ENCODE assay signal across 10 mouse cellular contexts in genomic region chr1:138244485-138244884, GRCm38 (mm10). TPM values are rescaled to one million over a fixed set of nuclear protein-coding genes. Genes with fewer than 3 reads are reported as not detected.
DNase-seq lines count a peak whose midpoint lies in the region; ATAC-seq and TF ChIP-seq lines count a peak whose summit lies in the region.
"Had no signal": no experiment of that assay in that cellular context is flagged by ENCODE, and none has a peak within 500 bp of the region (broad histone marks: within the 10 kb centered on the region; RNA-seq: fewer than 3 reads in every experiment).

No protein-coding gene starts in this region.

- DNase-seq in forebrain, embryonic 10.5 days (ENCODE audit: extremely low spot score, low spot score), result no peak
- no peak for DNase-seq in stomach, postnatal 0 days (ENCODE audit: low spot score)
- DNase-seq in layer of hippocampus, adult 9-10 months (ENCODE audit: low spot score), result peak; percentile 16
- peak; percentile 44 to 48 for DNase-seq in right cerebral cortex, adult 2 months (ENCODE audit: low spot score in 2 of 2)
- no peak for DNase-seq in Muller cell, postnatal 12 days (ENCODE audit: inconsistent ontology term)

- peak; percentile 52 for ATAC-seq in forebrain, embryonic 13.5 days
- peak; percentile 53; the same call in 1 of the 2 replicates for ATAC-seq in stomach, embryonic 14.5 days (ENCODE audit: insufficient number of reproducible peaks, insufficient read depth, low FRiP score, low read depth)
- ATAC-seq in stomach, postnatal 0 days (ENCODE audit: low FRiP score, low TSS enrichment), result no peak
- no peak for ATAC-seq in inflammation-experienced regulatory T-cells, adult 6 months

- H3K9me3 ChIP-seq in forebrain, embryonic 13.5 days (replicated peaks), result no peaks in the 10 kb centered on the region
- no peaks in the 10 kb centered on the region for H3K9me3 ChIP-seq in forebrain, embryonic 10.5 days
- no peaks in the 10 kb centered on the region for H3K9me3 ChIP-seq in stomach, embryonic 14.5 days (ENCODE audit: control insufficient read depth, low read depth, low read length)
- H3K9me3 ChIP-seq in stomach, postnatal 0 days (ENCODE audit: control insufficient read depth, low read length), result no peaks in the 10 kb centered on the region
- H3K9me3 ChIP-seq: embryonic facial prominence, embryonic 15.5 days had no signal

- H3K27ac ChIP-seq in forebrain, embryonic 13.5 days, result no peak overlapping the region
- no peak overlapping the region for H3K27ac ChIP-seq in forebrain, embryonic 10.5 days
- no peak overlapping the region for H3K27ac ChIP-seq in stomach, embryonic 14.5 days (ENCODE audit: low read length)
- H3K27ac ChIP-seq in stomach, postnatal 0 days (replicated peaks), result no peak overlapping the region
- H3K27ac ChIP-seq: embryonic facial prominence, embryonic 15.5 days had no signal

- H3K27me3 ChIP-seq in forebrain, embryonic 13.5 days, result no peaks in the 10 kb centered on the region
- no peaks in the 10 kb centered on the region for H3K27me3 ChIP-seq in forebrain, embryonic 10.5 days (ENCODE audit: poor library complexity, severe bottlenecking)
- H3K27me3 ChIP-seq in stomach, embryonic 14.5 days (ENCODE audit: control insufficient read depth, insufficient read depth, low read length), result no peaks in the 10 kb centered on the region
- H3K27me3 ChIP-seq in stomach, postnatal 0 days (ENCODE audit: control insufficient read depth, insufficient read depth, low read length), result no peaks in the 10 kb centered on the region
- H3K27me3 ChIP-seq: embryonic facial prominence, embryonic 15.5 days; megakaryocyte, embryonic 14.5 days had no signal

- TF ChIP-seq EP300 in stomach, postnatal 0 days (optimal IDR thresholded peaks at IDR 0.05), result no peak

- no peak overlapping the region for H3K9ac ChIP-seq in forebrain, embryonic 13.5 days
- no peak overlapping the region for H3K9ac ChIP-seq in stomach, embryonic 14.5 days (replicated peaks; ENCODE audit: low read depth, low read length)
- no peak overlapping the region for H3K9ac ChIP-seq in stomach, postnatal 0 days (ENCODE audit: low read length)
- H3K9ac ChIP-seq: embryonic facial prominence, embryonic 15.5 days had no signal

- H3K36me3 ChIP-seq in forebrain, embryonic 13.5 days (ENCODE audit: poor library complexity, severe bottlenecking), result no peaks in the 10 kb centered on the region
- no peaks in the 10 kb centered on the region for H3K36me3 ChIP-seq in forebrain, embryonic 10.5 days (replicated peaks)
- H3K36me3 ChIP-seq in stomach, embryonic 14.5 days (ENCODE audit: control insufficient read depth, insufficient read depth, low read length), result no peaks in the 10 kb centered on the region
- no peaks in the 10 kb centered on the region for H3K36me3 ChIP-seq in stomach, postnatal 0 days (ENCODE audit: control insufficient read depth, insufficient read depth, low read length)
- H3K36me3 ChIP-seq: embryonic facial prominence, embryonic 15.5 days had no signal

- H3K4me1 ChIP-seq in forebrain, embryonic 13.5 days, result no peaks in the 10 kb centered on the region
- peaks cover 4% of the 10 kb centered on the region; the same call in 1 of the 2 replicates for H3K4me1 ChIP-seq in forebrain, embryonic 10.5 days
- no peaks in the 10 kb centered on the region for H3K4me1 ChIP-seq in stomach, embryonic 14.5 days (ENCODE audit: control insufficient read depth, insufficient read depth, low read length)
- H3K4me1 ChIP-seq in stomach, postnatal 0 days (replicated peaks; ENCODE audit: control insufficient read depth, insufficient read depth), result no peaks in the 10 kb centered on the region
- H3K4me1 ChIP-seq: megakaryocyte, embryonic 14.5 days had no signal

- TF ChIP-seq CTCF in stomach, postnatal 0 days (IDR thresholded peaks at IDR 0.05; ENCODE audit: low read depth), result no peak

- 38% methylated on average over 7 of the region's 7 CpGs for WGBS in forebrain, embryonic 13.5 days
- 73% methylated on average over 7 of the region's 7 CpGs for WGBS in forebrain, embryonic 10.5 days
- 29% methylated on average over 7 of the region's 7 CpGs for WGBS in stomach, embryonic 14.5 days
- 34% methylated on average over 7 of the region's 7 CpGs for WGBS in stomach, postnatal 0 days

- no peak overlapping the region for H3K4me3 ChIP-seq in forebrain, embryonic 13.5 days
- no peak overlapping the region for H3K4me3 ChIP-seq in forebrain, embryonic 10.5 days
- H3K4me3 ChIP-seq in stomach, embryonic 14.5 days (ENCODE audit: low read depth, low read length), result no peak overlapping the region
- H3K4me3 ChIP-seq in stomach, postnatal 0 days (ENCODE audit: low read depth, low read length), result no peak overlapping the region
- H3K4me3 ChIP-seq: embryonic facial prominence, embryonic 15.5 days; megakaryocyte, embryonic 14.5 days had no signal

- H3K4me2 ChIP-seq in forebrain, embryonic 13.5 days, result no peak overlapping the region
- no peak overlapping the region; the same call in 1 of the 2 replicates for H3K4me2 ChIP-seq in stomach, embryonic 14.5 days (replicated peaks; ENCODE audit: low read depth, low read length)
- no peak overlapping the region for H3K4me2 ChIP-seq in stomach, postnatal 0 days (replicated peaks; ENCODE audit: low read depth)
- H3K4me2 ChIP-seq: embryonic facial prominence, embryonic 15.5 days had no signal

RNA-seq across cellular contexts. Expression of gene Atp6v1g3, which starts 29.1 kb away (rescaled TPM):
- not detected in 2 replicates for polyA plus RNA-seq in forebrain, embryonic 13.5 days (2015; fragmentation: Nextera tagmentation; extraction: Ambion mirVana)
- polyA plus RNA-seq in forebrain, embryonic 10.5 days (2016; fragmentation: Nextera tagmentation; extraction: Ambion mirVana), result not detected in 2 replicates
- polyA plus RNA-seq in stomach, embryonic 14.5 days (2014; fragmentation: Nextera tagmentation; extraction: Ambion mirVana), result not detected in 2 replicates
- not detected in 2 replicates for polyA plus RNA-seq in stomach, postnatal 0 days (2015; fragmentation: Nextera tagmentation; extraction: Ambion mirVana)
- 1 to 10 TPM in 1 of 3 experiments, under 1 TPM in 2; 0.50 to 2.9 (median 0.82) TPM for polyA plus RNA-seq in inflammation-experienced regulatory T-cells, adult 6 months (2017; shearing (Covaris generic))

Comparison
In these comparisons a context has a peak if more than half of its experiments do, and no peak if none do; other contexts are left out.
1. ATAC-seq: peak in forebrain, embryonic 13.5 days (single experiment) and stomach, embryonic 14.5 days (single experiment); none in stomach, postnatal 0 days (single experiment) and inflammation-experienced regulatory T-cells, adult 6 months (single experiment).
2. DNase-seq: peak in layer of hippocampus, adult 9-10 months (single experiment) and right cerebral cortex, adult 2 months (2 of 2); none in forebrain, embryonic 10.5 days (single experiment), stomach, postnatal 0 days (single experiment) and Muller cell, postnatal 12 days (single experiment).